Mouse (Mus musculus): Measurements from ENCODE around the gene Cnnm1.

The Cnnm1 gene

DNA sequence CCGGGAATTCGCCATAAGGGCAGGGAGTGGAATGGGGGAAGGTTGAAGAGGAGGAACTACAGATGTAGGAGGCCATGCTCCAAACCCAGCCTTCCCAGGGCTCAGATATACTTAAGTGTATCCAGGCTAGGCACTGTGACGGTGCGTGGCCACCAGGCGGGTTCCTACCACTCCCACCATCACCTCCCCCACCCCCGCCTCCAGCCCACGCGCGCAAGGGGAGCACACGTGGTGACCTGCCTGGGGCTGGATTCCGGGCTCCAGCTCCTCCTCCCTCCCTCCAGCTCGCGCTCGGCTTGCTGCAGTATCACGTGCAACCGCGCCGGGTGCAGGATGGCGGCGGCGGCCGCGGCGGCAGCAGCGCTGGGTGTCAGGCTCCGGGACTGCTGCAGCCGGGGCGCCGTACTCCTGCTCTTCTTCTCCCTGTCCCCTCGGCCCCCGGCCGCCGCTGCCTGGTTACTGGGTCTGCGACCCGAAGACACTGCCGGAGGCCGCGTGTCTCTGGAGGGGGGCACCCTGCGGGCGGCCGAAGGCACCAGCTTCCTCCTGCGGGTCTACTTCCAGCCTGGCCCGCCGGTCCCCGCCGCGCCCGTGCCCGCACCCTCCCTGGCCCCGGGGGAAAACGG, at the start of gene Cnnm1:
Cnnm1 (plus strand) TSS at position 325 of the 626 bp plus-strand sequence.
- peak; percentile 7 for DNase-seq (ENCODE audit: low spot score)

DNA sequence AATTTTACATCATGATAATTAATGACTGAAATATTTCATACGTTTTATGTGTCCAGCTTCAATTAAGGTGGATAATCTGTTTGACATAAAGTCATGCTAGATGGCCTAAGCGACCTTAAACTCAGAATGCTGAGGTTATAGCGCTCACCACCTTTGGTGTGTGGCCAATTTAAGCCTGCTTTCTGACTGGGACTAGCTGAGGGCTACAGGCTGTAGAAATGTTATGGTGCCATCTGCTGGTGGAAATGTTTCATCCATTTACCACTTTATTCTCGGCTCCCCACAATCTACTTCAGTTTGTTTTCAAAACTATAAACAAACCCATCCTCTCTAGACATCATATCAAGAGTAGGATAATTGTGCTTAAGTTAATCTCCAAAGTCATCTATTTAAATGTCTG, 43.9 kb upstream of the Cnnm1 start:
- peak; percentile 24 for DNase-seq (ENCODE audit: low spot score)

GRCm38 (mm10) chr19:43407181-43407580, 33.1 kb upstream of the Cnnm1 start:
- DNase-seq (ENCODE audit: low spot score), result no peak

GRCm38 (mm10) chr19:43415565-43415964, 24.7 kb upstream of the Cnnm1 start:
- no peak for DNase-seq (ENCODE audit: low spot score)

DNA sequence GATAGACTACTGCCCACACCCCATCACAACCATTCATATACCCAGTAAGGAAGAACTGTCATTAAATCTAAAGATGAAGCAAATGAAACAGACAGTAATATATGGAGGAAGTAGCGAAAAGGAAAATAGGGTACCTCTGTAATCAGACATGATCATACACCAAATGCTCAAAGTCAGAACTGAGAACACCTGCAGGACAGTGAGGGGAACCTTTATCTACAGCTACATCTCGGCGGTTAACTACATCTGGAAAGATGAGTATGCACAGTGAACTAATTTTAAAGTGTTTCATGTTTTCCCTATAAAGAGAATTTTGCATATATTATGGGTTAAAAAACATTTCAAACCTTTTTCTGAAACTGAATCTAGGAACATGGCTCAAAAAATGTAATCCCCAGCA, 19.7 kb upstream of the Cnnm1 start:
- DNase-seq (ENCODE audit: low spot score), result no peak

DNA sequence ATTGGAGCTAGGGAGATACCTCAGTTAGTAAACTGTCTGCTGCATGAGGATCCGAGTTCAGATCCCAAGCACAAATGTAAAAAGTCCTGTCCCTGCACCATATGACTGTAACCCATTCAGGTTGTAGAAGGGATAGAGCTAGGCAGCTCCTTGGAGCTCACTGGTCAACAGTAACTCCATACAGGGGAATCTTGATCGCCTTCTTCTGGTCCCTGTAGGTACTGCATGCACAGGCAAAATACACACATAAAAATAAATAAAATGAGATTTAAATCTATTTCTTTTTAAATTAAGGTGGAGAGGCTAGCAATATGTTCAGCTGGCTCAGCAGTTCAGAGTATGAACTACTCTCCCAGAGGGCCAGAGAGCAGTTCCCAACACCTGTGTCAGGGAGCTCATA, 16.2 kb upstream of the Cnnm1 start:
- no peak for DNase-seq (ENCODE audit: low spot score)

GRCm38 (mm10) chr19:43427446-43428224, 12.6 kb upstream of the Cnnm1 start:
- no peak for DNase-seq (ENCODE audit: low spot score)

DNA sequence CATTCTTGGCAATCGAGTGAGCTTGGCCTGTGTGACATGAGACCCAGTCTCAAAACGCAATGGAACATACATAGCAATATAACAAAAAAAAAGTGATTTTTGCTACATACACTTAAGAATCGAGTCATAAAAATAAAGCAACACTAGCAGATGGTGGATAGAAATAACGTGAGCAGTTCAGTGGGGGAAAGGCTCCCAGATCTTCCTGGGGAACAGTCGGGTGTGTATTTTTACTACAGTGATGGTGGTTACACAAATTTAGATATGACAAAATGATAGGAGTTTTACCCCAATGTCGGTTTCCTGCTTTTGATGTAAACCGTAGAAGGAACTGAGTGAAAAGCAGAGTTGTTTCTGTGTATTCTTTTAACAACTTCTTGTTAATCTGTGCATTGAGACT, 990 bp upstream of the Cnnm1 start:
- no peak for DNase-seq (ENCODE audit: low spot score)

- no peak for DNase-seq (ENCODE audit: low spot score)
These were observed 778 bp downstream of the Cnnm1 start for GRCm38 (mm10) chr19:43440768-43441660.

DNA sequence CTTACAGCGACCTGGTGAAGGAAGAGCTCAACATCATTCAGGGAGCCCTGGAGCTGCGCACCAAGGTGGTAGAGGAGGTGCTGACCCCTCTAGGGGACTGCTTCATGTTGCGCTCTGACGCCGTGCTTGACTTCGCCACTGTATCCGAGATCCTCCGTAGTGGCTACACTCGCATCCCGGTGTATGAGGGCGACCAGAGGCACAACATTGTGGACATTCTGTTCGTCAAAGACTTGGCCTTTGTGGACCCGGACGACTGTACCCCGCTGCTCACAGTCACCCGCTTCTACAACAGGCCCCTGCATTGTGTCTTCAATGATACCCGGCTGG, 1.4 kb downstream of the Cnnm1 start:
- no peak for DNase-seq (ENCODE audit: low spot score)

- DNase-seq (ENCODE audit: low spot score), result no peak
These were observed 2.0 kb downstream of the Cnnm1 start for GRCm38 (mm10) chr19:43442269-43442668.

DNA sequence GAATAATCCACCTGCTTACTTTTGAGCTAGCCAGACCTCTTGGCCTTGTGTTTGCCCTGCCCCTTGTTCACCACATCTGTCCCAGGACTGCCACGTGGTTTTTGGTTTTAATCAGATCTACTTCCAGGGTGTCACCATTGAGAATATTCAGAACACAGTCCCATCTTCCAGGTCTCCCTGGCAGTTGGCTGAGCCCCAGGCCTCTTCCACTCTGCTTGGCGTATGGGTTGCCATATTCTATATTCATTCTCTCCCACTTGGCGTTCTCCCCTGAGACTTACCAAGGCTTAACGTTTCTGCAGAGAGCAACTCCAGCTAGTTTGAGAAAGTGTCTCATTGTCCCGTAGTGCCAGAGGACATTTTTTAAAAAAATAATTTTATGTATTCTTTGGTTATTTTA, 2.7 kb downstream of the Cnnm1 start:
- no peak for DNase-seq (ENCODE audit: low spot score)

GRCm38 (mm10) chr19:43444636-43445205, 4.5 kb downstream of the Cnnm1 start:
- no peak for DNase-seq (ENCODE audit: low spot score)

- no peak for DNase-seq (ENCODE audit: low spot score)
These were observed 11.3 kb downstream of the Cnnm1 start for GRCm38 (mm10) chr19:43451563-43451962.

DNA sequence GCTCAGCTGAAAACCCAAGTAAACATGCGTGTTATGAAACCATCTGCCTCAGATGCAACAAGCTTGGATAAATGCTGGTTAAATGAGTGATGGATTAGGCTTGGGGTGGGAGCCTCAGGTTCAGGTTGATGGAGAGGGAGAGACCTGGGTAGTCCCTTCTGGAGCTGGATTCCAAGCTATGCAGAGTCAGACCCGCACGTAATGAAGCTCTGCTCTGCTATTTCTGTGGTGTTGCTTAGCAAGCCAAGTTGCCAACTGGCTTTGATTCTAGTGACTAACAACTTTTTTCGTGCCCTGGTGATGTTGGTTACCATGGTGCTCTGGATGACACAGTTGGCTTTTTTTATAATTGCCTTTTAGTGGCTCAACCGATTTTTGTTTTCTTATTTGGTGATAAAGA, 11.9 kb downstream of the Cnnm1 start:
- no peak for DNase-seq (ENCODE audit: low spot score)

DNA sequence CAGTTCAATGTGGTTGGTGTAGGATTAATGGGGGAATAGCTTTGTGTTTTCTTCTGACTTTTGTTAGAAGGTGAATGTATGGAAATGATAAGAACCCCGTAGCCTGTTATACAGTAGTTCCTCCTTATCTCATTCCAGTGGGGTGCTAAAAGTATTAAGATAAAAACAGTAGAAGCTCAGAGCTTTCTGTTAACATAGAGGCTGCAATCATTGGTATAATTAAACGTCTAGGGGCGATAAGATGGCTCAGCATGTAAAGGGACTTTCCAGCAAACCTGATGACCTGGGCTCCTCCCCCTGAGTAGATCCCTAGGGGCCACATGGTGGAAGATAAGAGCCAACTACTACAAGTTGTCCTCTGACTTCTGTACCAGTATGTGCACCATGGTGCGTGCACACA, 12.8 kb downstream of the Cnnm1 start:
- no peak for DNase-seq (ENCODE audit: low spot score)

- DNase-seq (ENCODE audit: low spot score), result no peak
These were observed 19.7 kb downstream of the Cnnm1 start for GRCm38 (mm10) chr19:43459948-43460347.

GRCm38 (mm10) chr19:43460481-43460880, 20.2 kb downstream of the Cnnm1 start:
- no peak for DNase-seq (ENCODE audit: low spot score)

DNA sequence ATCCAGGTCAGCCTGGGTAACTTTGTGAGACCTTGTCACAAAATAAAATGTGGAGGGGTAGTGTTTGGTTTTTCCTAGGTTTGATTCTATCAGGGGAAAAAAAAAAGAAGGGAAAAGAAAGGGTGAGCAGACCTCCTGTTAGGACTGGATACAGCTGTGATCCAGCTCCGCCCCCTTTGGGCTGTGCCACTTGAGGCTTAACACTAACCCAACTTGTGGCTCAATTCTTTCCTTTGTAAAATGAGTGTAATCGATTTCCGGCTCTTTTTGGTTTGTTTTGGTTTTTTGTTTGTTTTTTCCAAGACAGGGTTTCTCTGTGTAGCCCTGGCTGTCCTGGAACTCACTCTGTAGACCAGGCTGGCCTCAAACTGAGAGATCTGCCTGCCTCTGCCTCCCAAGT, 21.9 kb downstream of the Cnnm1 start:
- no peak for DNase-seq (ENCODE audit: low spot score)

DNA sequence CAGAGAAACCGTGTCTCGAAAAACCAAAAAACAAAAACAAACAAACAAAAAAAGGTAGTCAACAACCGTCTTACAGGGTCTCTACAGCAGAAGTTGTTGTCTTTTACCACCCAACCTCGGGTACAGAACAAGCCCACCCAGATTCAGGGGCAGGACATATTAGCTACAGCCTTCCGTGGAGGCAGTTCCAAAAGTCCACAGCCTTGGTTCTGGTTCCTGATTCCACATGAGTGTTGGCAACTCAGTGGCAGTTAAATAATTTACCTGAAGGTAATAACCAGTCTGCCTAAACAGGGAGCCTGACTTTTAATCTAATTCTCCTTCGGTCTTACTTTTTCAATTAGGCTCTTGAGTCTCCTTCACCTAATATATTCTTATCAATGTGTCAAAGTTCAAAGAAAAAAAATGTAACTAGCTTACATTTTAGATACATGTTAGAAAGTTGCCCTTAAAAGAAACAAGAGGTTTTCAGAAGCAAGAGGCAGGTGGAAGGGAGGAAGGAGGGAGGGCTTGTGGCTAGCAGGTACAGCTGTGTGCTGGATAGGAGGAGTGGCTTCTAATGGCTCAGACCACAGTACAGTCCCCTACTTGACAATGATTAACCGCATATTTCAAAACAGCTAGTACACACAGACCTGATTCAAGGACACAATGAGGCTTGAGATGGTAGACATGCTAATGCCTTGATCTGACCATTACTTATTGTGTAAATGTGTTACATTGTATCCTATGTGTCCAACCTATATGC, 23.5 kb downstream of the Cnnm1 start:
- no peak for DNase-seq (ENCODE audit: low spot score)

DNA sequence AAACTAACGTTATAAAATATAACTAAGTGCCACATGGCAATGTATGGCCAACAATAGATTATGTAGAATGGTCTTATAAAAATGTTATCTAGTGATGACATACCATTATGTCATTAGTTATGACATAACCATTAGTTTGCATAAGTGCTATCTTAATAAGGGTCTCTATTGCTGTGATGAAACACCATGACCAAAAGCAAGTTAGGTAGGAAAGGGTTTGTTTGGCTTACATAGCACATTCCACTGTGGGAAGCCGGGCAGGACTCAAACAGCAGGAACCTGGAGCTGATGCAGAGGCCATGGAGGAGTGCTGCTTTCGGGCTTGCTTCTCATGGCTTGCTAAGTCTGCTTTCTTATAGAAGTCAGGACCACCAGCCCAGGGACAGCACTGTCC, 24.1 kb downstream of the Cnnm1 start:
- no peak for DNase-seq (ENCODE audit: low spot score)

DNA sequence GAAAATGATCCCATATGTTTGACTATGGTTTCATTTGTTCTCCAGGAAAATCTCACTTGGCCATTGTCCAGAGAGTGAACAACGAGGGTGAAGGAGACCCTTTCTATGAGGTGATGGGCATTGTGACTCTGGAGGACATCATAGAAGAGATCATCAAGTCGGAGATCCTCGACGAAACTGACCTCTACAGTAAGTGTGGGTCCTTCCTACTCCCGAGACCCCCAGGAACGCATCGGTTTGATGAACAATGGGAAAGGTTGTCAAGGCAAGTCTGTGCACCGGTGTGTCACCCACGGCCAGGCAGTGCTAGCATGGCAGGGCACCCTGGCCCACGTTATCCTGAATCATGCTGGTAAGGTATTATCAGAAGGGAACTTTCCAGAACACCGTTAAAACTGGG, 24.8 kb downstream of the Cnnm1 start:
- no peak for DNase-seq (ENCODE audit: low spot score)

All from ovary, postnatal 14 days (tissue).